Mouse (Mus musculus) liver, adult 2 months (tissue): ENCODE data around the gene Usp9x. TPM values are rescaled to one million over a fixed set of nuclear protein-coding genes. Genes with fewer than 3 reads are reported as not detected.

Experiments
- DNase-seq: peaks from one replicate; pipeline ENCODE4 v3.0.0-alpha.2; 2011; ENCODE audit warnings: low read depth, low spot score; ENCODE audit errors: extremely low read depth
- H3K27ac ChIP-seq: fragments of 200-500 bp; replicated peaks from 2 replicates; pipeline ENCODE4 v1.5.1; 2012; ENCODE audit warnings: low read depth, mild to moderate bottlenecking, control low read depth, inconsistent platforms, low read length; ENCODE audit not compliant: insufficient read depth
- H3K27me3 ChIP-seq: fragments of 200-500 bp; 2 replicates; pipeline ENCODE4 v1.6.1; 2012; ENCODE audit warnings: mild to moderate bottlenecking, moderate library complexity, low read length, inconsistent platforms; ENCODE audit not compliant: control insufficient read depth, insufficient read depth
- H3K36me3 ChIP-seq: fragments of 200-500 bp; 2 replicates; pipeline ENCODE4 v1.6.1; 2012; ENCODE audit warnings: low read length, inconsistent platforms; ENCODE audit not compliant: control insufficient read depth, insufficient read depth
- H3K4me1 ChIP-seq: fragments of 200-500 bp; 2 replicates; pipeline ENCODE4 v1.6.1; 2011; ENCODE audit warnings: low read length; ENCODE audit not compliant: control insufficient read depth, insufficient read depth
- H3K4me3 ChIP-seq: fragments of 200-500 bp; 2 replicates; pipeline ENCODE4 v1.5.1; 2011; ENCODE audit warnings: low read depth, mild to moderate bottlenecking, control low read depth, low read length, moderate library complexity; ENCODE audit not compliant: insufficient read depth
- H3K79me2 ChIP-seq: fragments of 200-500 bp; 2 replicates; pipeline ENCODE4 v1.6.1; 2012; ENCODE audit warnings: inconsistent platforms, mild to moderate bottlenecking, low read length, moderate library complexity; ENCODE audit not compliant: control insufficient read depth, insufficient read depth
- H3K9ac ChIP-seq: fragments of 200-500 bp; 2 replicates; pipeline ENCODE4 v1.6.1; 2012; ENCODE audit warnings: low read depth, mild to moderate bottlenecking, control low read depth, inconsistent platforms, low read length
- CTCF ChIP-seq: fragments of 200-500 bp; IDR thresholded peaks from 2 replicates; pipeline ENCODE4 v1.5.1; 2011; ENCODE audit warnings: low read depth, low read length, control low read depth
- POLR2A ChIP-seq: fragments of 200-500 bp; IDR thresholded peaks from 2 replicates; pipeline ENCODE4 v1.6.1; 2011; ENCODE audit warnings: low read length, control low read depth; ENCODE audit not compliant: insufficient read depth; ENCODE audit errors: extremely low read depth
- WGBS: fragments of 180-500 bp; shearing (Covaris S2); methylation state at CpG from one replicate; pipeline ENCODE4 v1.1.7; 2018; 5-methylcytosine and 5-hydroxymethylcytosine counted together
- polyA plus RNA-seq: library from polyadenylated mRNA; depleted of rRNA; stranded (reverse); fragments of >200 nt; gene quantifications from 2 replicates; pipeline ENCODE4 v1.2.3, GENCODE M21; 2012
- total RNA-seq: library from RNA; depleted of rRNA; stranded (reverse); fragments of >200 nt; gene quantifications from 2 replicates; pipeline ENCODE4 v1.2.3, GENCODE M21; 2014

Gene Usp9x
- total and polyA plus RNA-seq, 2 experiments, result 7.9 to 157 TPM

DNA sequence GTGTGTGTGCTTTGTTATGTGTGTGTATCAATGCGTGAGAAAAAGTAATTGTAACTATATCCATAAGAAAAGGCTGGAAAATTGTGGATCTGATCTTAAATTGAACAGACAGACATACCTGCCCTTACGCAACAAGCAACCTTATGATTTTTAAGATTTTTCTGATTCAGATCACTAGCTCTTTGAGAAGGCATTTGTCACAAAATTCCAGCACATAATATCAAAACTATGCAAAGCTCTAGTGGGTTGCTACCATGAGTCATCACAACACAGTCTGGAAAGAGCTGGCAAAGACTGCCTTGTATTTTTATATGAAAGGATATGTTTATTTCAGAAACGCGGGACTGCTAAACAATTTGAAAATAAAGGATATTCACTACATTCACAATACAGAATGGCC, 34.2 kb upstream of the Usp9x start:
- H3K36me3 ChIP-seq, result no peaks in the 10 kb centered on the region
- H3K9ac ChIP-seq, result no peak overlapping the region
- no peak for TF ChIP-seq POLR2A
- no peak for TF ChIP-seq CTCF
- H3K79me2 ChIP-seq, result no peaks in the 10 kb centered on the region
- no peak overlapping the region for H3K4me3 ChIP-seq
- WGBS, result 97% methylated on average over 4 of the region's 4 CpGs
- H3K27ac ChIP-seq, result no peak overlapping the region
- DNase-seq, result no peak
- H3K27me3 ChIP-seq, result no peaks in the 10 kb centered on the region
- peaks cover 6% of the 10 kb centered on the region; the same call in 1 of the 2 replicates for H3K4me1 ChIP-seq

- H3K4me1 ChIP-seq, result peaks cover 8% of the 10 kb centered on the region; the same call in 1 of the 2 replicates
- H3K27me3 ChIP-seq, result no peaks in the 10 kb centered on the region
- H3K9ac ChIP-seq, result no peak overlapping the region
- TF ChIP-seq POLR2A (no peak), CTCF (no peak)
- H3K36me3 ChIP-seq, result no peaks in the 10 kb centered on the region
- 11% methylated on average over 3 of the region's 3 CpGs for WGBS
- DNase-seq, result peak; percentile 71
- peak overlapping the region; percentile 31 for H3K27ac ChIP-seq
- no peaks in the 10 kb centered on the region for H3K79me2 ChIP-seq
- H3K4me3 ChIP-seq, result no peak overlapping the region
Measured at GRCm38 (mm10) chrX:13039211-13039610, 32.1 kb upstream of the Usp9x start.

DNA sequence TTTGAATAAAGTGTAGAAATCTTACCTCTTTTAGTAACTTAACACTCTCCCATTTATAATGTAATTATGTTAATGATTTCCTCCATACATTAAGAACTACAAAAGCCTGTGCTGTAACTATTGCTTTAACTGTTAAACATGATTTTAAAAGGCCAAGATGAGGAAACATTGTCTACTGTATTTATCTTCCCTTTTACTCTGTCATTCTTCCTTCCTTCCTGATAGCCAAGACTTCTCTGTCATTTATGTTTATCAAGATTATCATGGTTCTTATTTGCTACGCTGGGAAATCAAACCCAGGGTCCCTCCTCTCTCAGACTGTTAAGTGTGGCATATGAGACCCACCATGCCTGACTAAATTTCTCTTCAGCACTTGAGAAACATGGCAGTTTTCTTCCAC, 30.9 kb upstream of the Usp9x start:
- TF ChIP-seq CTCF, result no peak
- TF ChIP-seq POLR2A, result no peak
- no peaks in the 10 kb centered on the region for H3K79me2 ChIP-seq
- no peak overlapping the region for H3K9ac ChIP-seq
- no peak overlapping the region for H3K4me3 ChIP-seq
- 78% methylated on average over 1 of the region's 1 CpGs for WGBS
- H3K4me1 ChIP-seq, result peaks cover 10% of the 10 kb centered on the region; the same call in 1 of the 2 replicates
- H3K27me3 ChIP-seq, result no peaks in the 10 kb centered on the region
- no peaks in the 10 kb centered on the region for H3K36me3 ChIP-seq
- no peak for DNase-seq
- H3K27ac ChIP-seq, result no peak overlapping the region

DNA sequence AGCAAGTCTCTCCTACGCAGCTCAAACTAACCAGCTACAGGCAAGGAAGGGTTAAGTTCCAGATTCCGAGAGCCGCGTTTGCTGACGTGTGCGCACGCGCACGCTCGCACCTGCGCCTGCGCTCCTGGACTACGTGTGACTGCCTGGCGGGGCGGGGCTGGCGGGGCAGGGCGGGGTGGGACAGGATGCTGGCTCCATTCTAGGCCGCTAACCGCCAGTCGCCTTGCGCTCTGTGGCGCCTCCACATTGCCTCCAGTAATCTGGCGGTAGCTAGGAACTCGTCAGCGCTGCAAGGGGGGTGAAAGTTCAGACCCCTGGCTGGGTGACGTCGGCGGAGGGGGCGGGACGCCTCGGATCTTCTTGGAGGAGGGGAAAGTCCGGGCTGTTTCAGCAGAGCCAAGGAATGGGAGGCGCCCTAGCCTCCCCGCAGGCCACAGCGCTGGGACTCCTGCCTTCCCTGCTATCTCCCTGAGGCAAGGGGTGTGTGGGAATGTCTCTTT, 29.6 kb upstream of the Usp9x start:
- H3K36me3 ChIP-seq, result no peaks in the 10 kb centered on the region
- H3K27me3 ChIP-seq, result no peaks in the 10 kb centered on the region
- H3K79me2 ChIP-seq, result no peaks in the 10 kb centered on the region
- TF ChIP-seq CTCF, result peak; percentile 18; the same call in 1 of the 2 replicates
- peak; percentile 57; the same call in 1 of the 2 replicates for TF ChIP-seq POLR2A
- DNase-seq, result peak; percentile 89
- H3K4me3 ChIP-seq, result peak overlapping the region; percentile 73
- WGBS, result under 1% methylated on average over 34 of the region's 35 CpGs
- peaks cover 10% of the 10 kb centered on the region; the same call in 1 of the 2 replicates for H3K4me1 ChIP-seq
- H3K9ac ChIP-seq, result peak overlapping the region; percentile 85
- peak overlapping the region; percentile 91 for H3K27ac ChIP-seq

- DNase-seq, result no peak
- TF ChIP-seq POLR2A, result no peak
- TF ChIP-seq CTCF, result no peak
- no peak overlapping the region for H3K9ac ChIP-seq
- no peaks in the 10 kb centered on the region for H3K79me2 ChIP-seq
- WGBS, result 93% methylated on average over 2 of the region's 2 CpGs
- H3K4me3 ChIP-seq, result no peak overlapping the region
- H3K27me3 ChIP-seq, result no peaks in the 10 kb centered on the region
- H3K36me3 ChIP-seq, result no peaks in the 10 kb centered on the region
- peaks cover 10% of the 10 kb centered on the region; the same call in 1 of the 2 replicates for H3K4me1 ChIP-seq
- no peak overlapping the region for H3K27ac ChIP-seq
Measured at GRCm38 (mm10) chrX:13043780-13044179, 27.5 kb upstream of the Usp9x start.

DNA sequence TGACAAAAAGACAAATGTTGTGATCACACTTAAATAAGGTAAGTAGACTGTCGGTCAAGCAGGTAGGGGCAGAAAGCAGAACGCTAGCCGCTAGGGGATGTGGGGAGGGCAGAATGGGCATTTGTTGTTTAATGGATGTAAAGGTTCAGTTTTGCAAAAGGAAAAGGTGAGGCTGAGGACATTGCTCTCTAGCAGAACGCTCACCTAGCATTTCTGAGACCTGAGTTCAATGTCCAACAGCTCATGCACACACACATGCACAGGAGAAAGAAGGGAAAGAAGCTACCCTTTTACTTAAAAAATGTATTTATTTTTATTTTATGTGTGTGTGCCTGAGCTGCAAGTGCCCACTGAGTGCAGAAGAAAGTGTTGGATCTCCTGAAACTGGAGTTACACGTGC, 26.6 kb upstream of the Usp9x start:
- H3K79me2 ChIP-seq, result no peaks in the 10 kb centered on the region
- no peaks in the 10 kb centered on the region for H3K36me3 ChIP-seq
- no peak overlapping the region for H3K4me3 ChIP-seq
- H3K9ac ChIP-seq, result no peak overlapping the region
- H3K27me3 ChIP-seq, result no peaks in the 10 kb centered on the region
- peaks cover 4% of the 10 kb centered on the region; the same call in 1 of the 2 replicates for H3K4me1 ChIP-seq
- peak; percentile 65 for DNase-seq
- TF ChIP-seq POLR2A (no peak), CTCF (no peak)
- H3K27ac ChIP-seq, result no peak overlapping the region
- 29% methylated on average over 5 of the region's 5 CpGs for WGBS
